Mouse (Mus musculus): ENCODE results near the gene Prcd. TPM values are rescaled to one million over a fixed set of nuclear protein-coding genes. Genes with fewer than 3 reads are reported as not detected.

The Prcd gene
- polyA plus RNA-seq, 1 experiment = not detected

DNA sequence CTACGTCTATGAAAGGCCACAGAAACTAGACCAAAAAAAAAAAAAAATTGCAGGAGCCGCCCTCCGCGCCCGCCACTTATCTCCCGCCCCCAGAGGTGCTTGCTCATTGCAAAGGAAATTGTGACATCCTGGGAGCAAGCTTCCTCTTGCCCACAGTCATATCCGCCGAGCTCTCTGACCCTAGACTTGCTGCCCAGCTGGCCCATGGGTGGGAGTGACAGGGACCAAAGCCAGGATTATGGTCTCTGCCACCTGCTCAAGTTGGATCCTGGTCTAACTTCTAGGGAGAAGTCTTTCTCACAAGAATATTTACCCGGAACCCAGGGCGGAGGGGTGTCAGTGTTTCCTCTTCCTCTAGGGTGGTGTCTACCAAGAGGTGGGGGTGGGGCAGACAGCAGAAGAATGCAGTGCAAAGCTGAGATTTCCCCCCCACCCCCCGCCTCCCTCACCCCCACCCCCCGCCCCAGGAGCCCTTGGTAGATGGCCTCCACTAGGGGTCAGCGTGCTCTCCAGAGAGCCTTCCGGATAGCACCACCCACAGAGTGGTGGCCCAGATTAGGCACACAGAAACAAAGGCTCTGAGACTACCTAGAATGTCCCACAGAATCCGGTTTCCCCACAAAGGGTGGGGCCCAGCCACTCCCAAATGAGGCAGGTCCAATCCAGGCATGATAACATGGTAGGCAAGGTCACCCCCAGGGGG is 37.4 kb upstream of the Prcd start:
- under 1% methylated on average over 15 of the region's 15 CpGs for WGBS
- TF ChIP-seq CTCF (IDR thresholded peaks at IDR 0.05; ENCODE audit: control insufficient read depth, insufficient read depth, low read length) = peak; percentile 43; the same call in 1 of the 2 replicates
- TF ChIP-seq POLR2A (IDR thresholded peaks at IDR 0.05; ENCODE audit: borderline replicate concordance, control insufficient read depth, low read depth, low read length) = no peak
- Histone ChIP-seq H3K27ac (ENCODE audit: control insufficient read depth, insufficient read depth, low read depth, low read length, poor library complexity) (peak overlapping the region; percentile 84), H3K4me1 (ENCODE audit: control insufficient read depth, insufficient read depth, low read length) (peaks cover 33% of the 10 kb centered on the region), H3K4me3 (replicated peaks; ENCODE audit: control insufficient read depth, low read depth, low read length) (peak overlapping the region; percentile 24)

- Histone ChIP-seq H3K27ac (ENCODE audit: control insufficient read depth, insufficient read depth, low read depth, low read length, poor library complexity) (peak overlapping the region; percentile 82), H3K4me3 (replicated peaks; ENCODE audit: control insufficient read depth, low read depth, low read length) (peak overlapping the region; percentile 17), H3K4me1 (ENCODE audit: control insufficient read depth, insufficient read depth, low read length) (peaks cover 37% of the 10 kb centered on the region)
- TF ChIP-seq POLR2A (IDR thresholded peaks at IDR 0.05; ENCODE audit: borderline replicate concordance, control insufficient read depth, low read depth, low read length) (no peak), CTCF (IDR thresholded peaks at IDR 0.05; ENCODE audit: control insufficient read depth, insufficient read depth, low read length) (no peak)
- 14% methylated on average over 10 of the region's 10 CpGs for WGBS
Observed at GRCm38 (mm10) chr11:116616438-116617118, 36.8 kb upstream of the Prcd start.

DNA sequence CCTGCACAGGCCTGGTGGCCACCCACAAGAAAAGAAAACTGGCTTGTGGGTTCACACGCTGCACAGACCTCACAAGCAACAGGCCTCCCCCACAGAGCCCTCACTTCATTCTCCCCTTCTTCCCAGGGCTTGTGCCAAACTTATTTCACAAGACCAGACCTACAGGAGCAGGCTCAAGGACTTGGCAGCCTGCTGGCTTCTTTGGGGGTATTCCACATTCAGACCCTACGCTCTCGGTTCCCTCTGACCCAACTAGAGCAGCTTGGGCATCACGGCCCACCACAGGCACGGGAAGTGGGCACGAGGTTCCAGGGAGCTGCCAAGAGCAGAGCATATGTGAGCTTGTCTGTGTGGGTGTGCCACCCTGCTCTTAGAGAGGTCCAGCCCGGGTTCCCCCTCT is 35.7 kb upstream of the Prcd start:
- Histone ChIP-seq H3K4me3 (replicated peaks; ENCODE audit: control insufficient read depth, low read depth, low read length) (no peak overlapping the region), H3K4me1 (ENCODE audit: control insufficient read depth, insufficient read depth, low read length) (peaks cover 36% of the 10 kb centered on the region), H3K27ac (ENCODE audit: control insufficient read depth, insufficient read depth, low read depth, low read length, poor library complexity) (peak overlapping the region; percentile 77)
- no peak for TF ChIP-seq CTCF (IDR thresholded peaks at IDR 0.05; ENCODE audit: control insufficient read depth, insufficient read depth, low read length)
- TF ChIP-seq POLR2A (IDR thresholded peaks at IDR 0.05; ENCODE audit: borderline replicate concordance, control insufficient read depth, low read depth, low read length) = no peak
- WGBS = 16% methylated on average over 7 of the region's 7 CpGs

- TF ChIP-seq POLR2A (IDR thresholded peaks at IDR 0.05; ENCODE audit: borderline replicate concordance, control insufficient read depth, low read depth, low read length) = no peak
- no peak for TF ChIP-seq CTCF (IDR thresholded peaks at IDR 0.05; ENCODE audit: control insufficient read depth, insufficient read depth, low read length)
- Histone ChIP-seq H3K4me1 (ENCODE audit: control insufficient read depth, insufficient read depth, low read length) (peaks cover 38% of the 10 kb centered on the region), H3K27ac (ENCODE audit: control insufficient read depth, insufficient read depth, low read depth, low read length, poor library complexity) (no peak overlapping the region), H3K4me3 (replicated peaks; ENCODE audit: control insufficient read depth, low read depth, low read length) (no peak overlapping the region)
- 73% methylated on average over 7 of the region's 7 CpGs for whole genome bisulfite sequencing
Observed at GRCm38 (mm10) chr11:116618666-116619065, 34.7 kb upstream of the Prcd start.

DNA sequence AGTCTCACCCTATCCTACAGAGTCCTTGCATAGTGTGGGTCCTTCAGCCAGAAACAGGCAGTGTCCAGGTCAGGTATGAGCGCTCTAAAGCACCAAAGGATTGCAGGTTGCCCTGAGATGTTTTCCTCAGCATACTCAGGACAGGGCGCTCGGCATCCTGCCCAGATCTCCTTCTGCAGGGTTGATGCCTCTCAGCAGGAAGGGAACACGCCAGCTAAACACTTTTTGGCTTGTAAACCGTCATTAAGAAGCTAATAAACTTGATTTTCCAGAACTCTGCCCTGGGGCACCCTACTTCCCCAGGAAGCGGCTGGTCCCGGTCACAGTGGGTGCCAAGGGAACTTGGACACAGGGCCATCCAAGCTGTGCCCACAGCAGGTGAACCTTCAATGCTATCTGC is 34.2 kb upstream of the Prcd start:
- Histone ChIP-seq H3K27ac (ENCODE audit: control insufficient read depth, insufficient read depth, low read depth, low read length, poor library complexity) (no peak overlapping the region), H3K4me3 (replicated peaks; ENCODE audit: control insufficient read depth, low read depth, low read length) (no peak overlapping the region), H3K4me1 (ENCODE audit: control insufficient read depth, insufficient read depth, low read length) (peaks cover 38% of the 10 kb centered on the region)
- TF ChIP-seq CTCF (IDR thresholded peaks at IDR 0.05; ENCODE audit: control insufficient read depth, insufficient read depth, low read length) = no peak
- TF ChIP-seq POLR2A (IDR thresholded peaks at IDR 0.05; ENCODE audit: borderline replicate concordance, control insufficient read depth, low read depth, low read length) = no peak
- WGBS = 72% methylated on average over 7 of the region's 7 CpGs

- 62% methylated on average over 8 of the region's 8 CpGs for WGBS
- Histone ChIP-seq H3K27ac (ENCODE audit: control insufficient read depth, insufficient read depth, low read depth, low read length, poor library complexity) (no peak overlapping the region), H3K4me1 (ENCODE audit: control insufficient read depth, insufficient read depth, low read length) (peaks cover 36% of the 10 kb centered on the region), H3K4me3 (replicated peaks; ENCODE audit: control insufficient read depth, low read depth, low read length) (no peak overlapping the region)
- TF ChIP-seq CTCF (IDR thresholded peaks at IDR 0.05; ENCODE audit: control insufficient read depth, insufficient read depth, low read length) = no peak
- TF ChIP-seq POLR2A (IDR thresholded peaks at IDR 0.05; ENCODE audit: borderline replicate concordance, control insufficient read depth, low read depth, low read length) = no peak
Observed at GRCm38 (mm10) chr11:116619561-116619960, 33.8 kb upstream of the Prcd start.

DNA sequence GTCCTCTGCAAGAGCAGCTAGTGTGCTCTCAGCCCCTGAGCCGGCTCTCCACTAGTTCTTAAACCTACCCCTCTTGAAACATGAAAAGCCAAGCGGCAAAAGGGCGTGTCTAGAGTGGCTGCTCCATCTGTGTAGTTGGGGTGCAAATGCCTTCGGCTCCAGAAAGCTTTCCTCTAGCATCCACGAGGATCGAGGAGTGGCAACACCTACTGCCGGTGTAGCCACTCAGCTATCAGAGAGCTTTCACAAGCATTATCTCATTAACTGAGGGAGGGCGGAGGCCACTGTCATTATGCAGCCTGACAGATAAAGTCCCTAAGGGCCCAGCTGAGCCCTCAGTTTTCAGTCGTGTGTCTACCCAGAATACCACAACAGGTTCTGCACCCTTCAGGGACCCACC is 33.3 kb upstream of the Prcd start:
- 59% methylated on average over 9 of the region's 9 CpGs for WGBS
- peaks cover 33% of the 10 kb centered on the region for H3K4me1 ChIP-seq (ENCODE audit: control insufficient read depth, insufficient read depth, low read length)
- TF ChIP-seq POLR2A (IDR thresholded peaks at IDR 0.05; ENCODE audit: borderline replicate concordance, control insufficient read depth, low read depth, low read length) (no peak), CTCF (IDR thresholded peaks at IDR 0.05; ENCODE audit: control insufficient read depth, insufficient read depth, low read length) (no peak)
- peak overlapping the region; percentile 61 for H3K27ac ChIP-seq (ENCODE audit: control insufficient read depth, insufficient read depth, low read depth, low read length, poor library complexity)
- no peak overlapping the region for H3K4me3 ChIP-seq (replicated peaks; ENCODE audit: control insufficient read depth, low read depth, low read length)

GRCm38 (mm10) chr11:116620559-116621253 is 32.6 kb upstream of the Prcd start:
- peaks cover 31% of the 10 kb centered on the region for H3K4me1 ChIP-seq (ENCODE audit: control insufficient read depth, insufficient read depth, low read length)
- H3K4me3 ChIP-seq (replicated peaks; ENCODE audit: control insufficient read depth, low read depth, low read length) = no peak overlapping the region
- 70% methylated on average over 10 of the region's 10 CpGs for WGBS
- TF ChIP-seq CTCF (IDR thresholded peaks at IDR 0.05; ENCODE audit: control insufficient read depth, insufficient read depth, low read length) (no peak), POLR2A (IDR thresholded peaks at IDR 0.05; ENCODE audit: borderline replicate concordance, control insufficient read depth, low read depth, low read length) (no peak)
- peak overlapping the region; percentile 61 for H3K27ac ChIP-seq (ENCODE audit: control insufficient read depth, insufficient read depth, low read depth, low read length, poor library complexity)

All from bone marrow, adult 2 months (tissue).